Mouse (Mus musculus) limb, embryonic 14.5 days (tissue): Measurements from ENCODE around the gene Kpna6. TPM values are rescaled to one million over a fixed set of nuclear protein-coding genes. Genes with fewer than 3 reads are reported as not detected.
A peak's percentile ranks its signal among the peaks of the same experiment; 100 is the strongest.
"Not testable (repeated sequence)": the region's sequence is repeated elsewhere in the genome, so short reads cannot be mapped to it uniquely, and the experiment has no call there.

Experiments used
- ATAC-seq: fragments of 200-750 bp; cut with Nextera tagmentation; 2 replicates; pipeline ENCODE4 v1.8.0; 2017; ENCODE audit warnings: low read depth, moderate number of reproducible peaks, moderate TSS enrichment; ENCODE audit not compliant: low FRiP score
- DNase-seq: peaks from one replicate; pipeline ENCODE4 v3.0.0-alpha.2; 2015; ENCODE audit warnings: low spot score
- H3K27ac ChIP-seq: fragments of 300-500 bp; sonication (generic); replicated peaks from 2 replicates; pipeline ENCODE4 v1.5.1; 2014; ENCODE audit warnings: low read depth, mild to moderate bottlenecking, low read length, moderate library complexity, mixed read lengths
- H3K27me3 ChIP-seq: fragments of 300-500 bp; sonication (generic); 2 replicates; pipeline ENCODE4 v1.6.1; 2014; ENCODE audit warnings: low read length, mixed read lengths; ENCODE audit not compliant: control insufficient read depth, insufficient read depth
- H3K36me3 ChIP-seq: fragments of 300-500 bp; sonication (generic); 2 replicates; pipeline ENCODE4 v1.6.1; 2014; ENCODE audit warnings: mild to moderate bottlenecking, low read length, moderate library complexity, mixed read lengths; ENCODE audit not compliant: control insufficient read depth, insufficient read depth
- H3K4me1 ChIP-seq: fragments of 300-500 bp; sonication (generic); 2 replicates; pipeline ENCODE4 v1.6.1; 2014; ENCODE audit warnings: antibody characterized with exemption, low read length, mixed read lengths; ENCODE audit not compliant: control insufficient read depth, insufficient read depth
- H3K4me2 ChIP-seq: fragments of 300-500 bp; sonication (generic); replicated peaks from 2 replicates; pipeline ENCODE4 v1.6.1; 2014; ENCODE audit warnings: low read depth, mild to moderate bottlenecking, low read length, moderate library complexity; ENCODE audit not compliant: severe bottlenecking
- H3K4me3 ChIP-seq: fragments of 300-500 bp; sonication (generic); replicated peaks from 2 replicates; pipeline ENCODE4 v1.5.1; 2014; ENCODE audit warnings: low read length
- H3K9ac ChIP-seq: fragments of 300-500 bp; sonication (generic); 2 replicates; pipeline ENCODE4 v1.6.1; 2014; ENCODE audit warnings: mild to moderate bottlenecking, low read depth, low read length, moderate library complexity; ENCODE audit not compliant: severe bottlenecking
- H3K9me3 ChIP-seq: fragments of 300-500 bp; sonication (generic); 2 replicates; pipeline ENCODE4 v1.6.1; 2016; ENCODE audit warnings: low read length; ENCODE audit not compliant: control insufficient read depth
- POLR2A ChIP-seq: fragments of 200-500 bp; IDR thresholded peaks from 2 replicates; pipeline ENCODE4 v1.8.0; 2012; ENCODE audit warnings: inconsistent platforms, mild to moderate bottlenecking, moderate library complexity, borderline replicate concordance; ENCODE audit not compliant: insufficient read depth, insufficient read length; ENCODE audit errors: extremely low read depth
- WGBS: fragments of 180-500 bp; shearing (Covaris S2); extraction: QIAGEN DNeasy Blood & Tissue Kit; methylation state at CpG from one replicate; pipeline ENCODE4 v1.1.7; 2014; 5-methylcytosine and 5-hydroxymethylcytosine counted together
- polyA plus RNA-seq, 2 experiments: library from polyadenylated mRNA; depleted of rRNA in 1 of 2; stranded (reverse) in 1 of 2; unstranded in 1 of 2; fragments of >200 nt; fragmentation: Nextera tagmentation in 1 of 2; extraction: Ambion mirVana in 1 of 2; gene quantifications; 2 replicates each; pipeline versions ENCODE4 v1.2.1 to v1.2.3; 2012 to 2014

Gene Kpna6
- polyA plus RNA-seq, 2 experiments, result 14.6 to 35.2 TPM

DNA sequence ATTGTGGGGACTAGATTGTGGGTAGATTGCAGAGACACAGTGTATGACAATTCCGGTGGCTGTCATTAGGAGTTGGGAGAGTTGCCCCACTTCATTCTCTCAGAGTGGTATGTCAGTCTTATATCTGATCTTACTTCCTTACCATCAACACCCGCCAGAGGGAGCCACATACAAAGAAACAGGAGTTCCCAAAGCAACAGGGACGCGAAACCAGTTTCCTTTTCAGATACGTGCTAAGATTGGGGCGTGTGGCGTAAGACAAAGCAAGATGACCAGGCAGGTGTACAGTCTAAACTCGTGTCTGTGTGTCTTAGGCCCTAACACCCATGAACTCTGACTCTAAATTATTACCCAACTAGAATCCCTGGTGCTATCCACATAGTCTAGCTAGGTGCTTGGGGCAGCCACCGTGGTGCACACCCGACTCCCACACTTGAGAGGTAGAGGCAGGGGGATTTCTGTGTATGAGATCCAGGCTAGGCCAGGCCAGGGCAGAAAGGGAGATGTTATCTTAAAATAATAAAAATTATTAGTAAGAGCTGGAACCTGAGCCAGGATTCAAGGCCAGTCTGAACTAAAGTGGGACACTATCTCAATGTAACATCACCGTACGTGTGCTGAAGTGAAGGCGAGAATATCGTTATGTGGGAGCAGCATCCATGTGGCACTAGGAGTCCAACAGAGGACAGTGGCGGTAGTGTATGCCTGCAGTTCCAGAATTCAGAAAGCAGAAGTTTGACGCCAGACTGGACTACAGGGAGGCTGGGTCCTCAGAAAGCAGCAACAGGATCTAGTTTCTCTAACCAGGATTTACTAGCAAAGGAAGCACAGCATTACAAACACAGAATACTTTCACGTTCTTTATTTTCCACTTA lies 29.2 kb upstream of the Kpna6 start:
- Histone ChIP-seq H3K9me3 (no peaks in the 10 kb centered on the region), H3K36me3 (peaks cover 41% of the 10 kb centered on the region), H3K4me3 (no peak overlapping the region), H3K27me3 (no peaks in the 10 kb centered on the region), H3K27ac (peak overlapping the region; percentile 80), H3K4me2 (peak overlapping the region; percentile 5), H3K9ac (no peak overlapping the region), H3K4me1 (peaks cover 31% of the 10 kb centered on the region)
- DNase-seq (peak; percentile 88), ATAC-seq (no peak)
- TF ChIP-seq POLR2A, result no peak
- 50% methylated on average over 17 of the region's 17 CpGs for WGBS

DNA sequence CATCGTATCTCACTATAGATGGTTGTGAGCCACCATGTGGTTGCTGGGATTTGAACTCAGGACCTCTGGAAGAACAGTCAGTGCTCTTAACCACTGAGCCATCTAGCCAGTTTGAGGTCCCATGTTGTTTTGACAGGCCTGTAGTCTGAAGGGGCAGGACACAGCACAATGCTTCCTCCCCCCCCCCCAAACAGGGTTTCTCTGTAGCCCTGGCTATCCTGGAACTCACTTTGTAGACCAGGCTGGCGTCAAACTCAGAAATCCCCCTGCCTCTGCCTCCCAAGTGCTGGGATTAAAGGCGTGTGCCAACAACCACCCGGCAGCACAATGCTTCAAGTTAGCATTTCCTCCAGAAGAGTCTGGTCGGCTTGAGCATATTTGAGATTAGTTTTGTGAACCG lies 28.1 kb upstream of the Kpna6 start:
- peaks cover 33% of the 10 kb centered on the region for H3K4me1 ChIP-seq

DNA sequence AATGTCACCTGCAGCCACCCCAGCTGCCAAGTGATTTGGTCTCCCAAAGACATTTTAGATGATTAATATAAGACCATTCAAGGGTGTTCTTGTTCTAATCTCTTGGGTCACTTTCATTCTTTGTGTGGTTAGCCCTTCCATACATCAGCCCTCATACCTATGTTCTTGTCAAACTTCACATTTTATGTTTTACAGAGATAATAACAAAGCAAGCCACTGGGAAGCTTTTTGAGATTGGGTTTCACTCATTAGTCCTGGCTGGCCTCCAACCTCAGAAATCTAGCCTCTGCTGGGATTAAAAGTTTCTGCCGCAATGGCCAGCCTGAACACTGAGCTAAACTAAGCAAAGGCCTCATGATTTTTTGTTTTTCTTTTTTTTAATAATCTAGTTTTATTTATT lies 27.6 kb upstream of the Kpna6 start:
- no peak overlapping the region for H3K4me2 ChIP-seq
- no peaks in the 10 kb centered on the region for H3K27me3 ChIP-seq
- H3K27ac ChIP-seq, result no peak overlapping the region
- 59% methylated on average over 1 of the region's 1 CpGs for WGBS
- no peaks in the 10 kb centered on the region for H3K9me3 ChIP-seq
- H3K4me3 ChIP-seq, result no peak overlapping the region
- ATAC-seq (no peak), DNase-seq (peak; percentile 40)
- H3K36me3 ChIP-seq, result peaks cover 27% of the 10 kb centered on the region
- H3K9ac ChIP-seq, result no peak overlapping the region
- peaks cover 36% of the 10 kb centered on the region for H3K4me1 ChIP-seq
- TF ChIP-seq POLR2A, result no peak

More for the DNA sequence above, 28.1 kb upstream of the Kpna6 start:
- H3K4me3 ChIP-seq, H3K4me2 ChIP-seq, H3K27me3 ChIP-seq, H3K27ac ChIP-seq, H3K9me3 ChIP-seq, DNase-seq, ATAC-seq, H3K9ac ChIP-seq: not testable (repeated sequence)
- WGBS, result 92% methylated on average over 6 of the region's 6 CpGs
- peaks cover 30% of the 10 kb centered on the region for H3K36me3 ChIP-seq

DNA sequence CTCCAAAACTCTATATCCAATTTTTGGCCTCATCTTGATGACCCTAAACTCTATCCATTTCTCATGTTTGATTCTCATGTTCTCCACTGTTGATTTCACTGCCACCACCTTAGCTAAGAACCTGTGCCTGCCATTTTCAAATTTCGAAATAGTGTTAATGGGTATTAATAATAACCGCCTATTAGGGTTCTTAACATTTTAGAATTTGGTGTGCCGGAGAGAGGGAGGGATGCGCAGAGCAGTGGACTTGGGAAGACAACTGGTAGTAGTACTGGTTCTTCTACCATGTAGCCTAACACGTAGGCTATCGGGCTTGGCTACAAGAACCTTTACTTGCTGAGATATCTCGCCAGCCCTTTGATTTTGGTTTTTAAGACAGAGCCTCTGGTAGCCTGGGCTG lies 24.6 kb upstream of the Kpna6 start:
- Histone ChIP-seq H3K27me3 (no peaks in the 10 kb centered on the region), H3K9ac (peak overlapping the region; percentile 81), H3K36me3 (peaks cover 21% of the 10 kb centered on the region), H3K9me3 (no peaks in the 10 kb centered on the region), H3K4me2 (peak overlapping the region; percentile 71), H3K27ac (peak overlapping the region; percentile 94), H3K4me1 (peaks cover 23% of the 10 kb centered on the region), H3K4me3 (peak overlapping the region; percentile 59)
- TF ChIP-seq POLR2A, result no peak
- WGBS, result 84% methylated on average over 7 of the region's 7 CpGs
- DNase-seq, result no peak
- ATAC-seq, result no peak

DNA sequence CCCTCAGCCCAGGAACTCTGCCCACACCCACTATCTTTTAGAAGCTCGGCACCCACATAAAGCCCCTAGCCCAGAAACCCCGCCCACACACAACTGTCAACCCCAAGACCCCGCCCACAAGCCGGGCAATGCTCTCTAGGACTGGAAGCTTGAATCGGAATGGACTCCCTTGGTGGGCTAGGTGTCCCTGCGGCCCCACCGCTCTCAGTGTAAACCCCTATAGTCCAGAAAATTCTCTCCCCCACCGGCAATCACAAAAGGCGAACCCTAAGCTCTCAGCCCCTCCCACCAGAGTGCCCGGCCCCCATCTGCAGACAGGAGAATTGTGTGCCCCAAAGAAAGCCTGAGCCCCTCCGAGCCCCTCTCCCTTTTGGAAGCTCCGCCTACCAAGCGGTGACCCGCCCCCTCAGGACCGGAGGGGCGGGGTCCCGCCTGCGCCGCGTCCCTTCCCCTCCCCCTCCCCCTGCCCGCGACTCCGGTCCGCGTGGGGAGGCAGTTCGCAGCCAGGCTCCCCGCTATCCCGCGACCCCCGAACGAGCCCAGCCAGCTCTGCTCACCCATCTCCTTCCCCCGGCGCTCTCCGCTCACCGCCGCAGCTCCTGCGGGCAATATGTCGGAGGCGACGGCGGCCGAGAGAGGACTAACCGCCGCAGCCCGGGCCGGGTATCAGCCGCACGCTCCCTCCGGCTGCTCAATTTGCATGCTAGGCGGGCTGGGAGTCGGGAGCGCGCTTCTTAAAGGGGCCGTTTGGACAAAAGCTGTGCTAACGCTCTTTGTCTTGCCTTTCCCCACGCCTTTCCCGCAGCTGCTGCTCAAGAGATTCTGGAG lies 23.8 kb upstream of the Kpna6 start, which contains the start of gene Tmem39b:
Gene Tmem39b (minus strand): TSS at position 681 of the 828 bp plus-strand sequence.
- peak; percentile 75; the same call in 1 of the 2 replicates for TF ChIP-seq POLR2A
- Histone ChIP-seq H3K4me3 (peak within 1 kb of the TSS; percentile 59), H3K27me3 (no peaks in the 10 kb centered on the region), H3K9ac (peak within 1 kb of the TSS; percentile 81), H3K4me2 (peak within 1 kb of the TSS; percentile 71), H3K36me3 (peaks cover 24% of the 10 kb centered on the region), H3K27ac (peak within 1 kb of the TSS; percentile 94), H3K4me1 (peaks cover 14% of the 10 kb centered on the region), H3K9me3 (no peaks in the 10 kb centered on the region)
- DNase-seq (peak; percentile 96), ATAC-seq (peak; percentile 90)
- under 1% methylated on average over 41 of the region's 57 CpGs for WGBS
